Mouse (Mus musculus): Measurements from ENCODE around the gene Atrn.

GRCm38 (mm10) chr2:130870916-130871315 is 35.4 kb upstream of the Atrn start:
- TF ChIP-seq CTCF (IDR thresholded peaks at IDR 0.05; ENCODE audit: control insufficient read depth, insufficient read depth, insufficient replicate concordance, low read depth, low read length) = no peak
- no peak for TF ChIP-seq POLR2A (IDR thresholded peaks at IDR 0.05; ENCODE audit: control insufficient read depth, low read depth, low read length)
